Mouse (Mus musculus): ENCODE data around the gene Mettl7a2.
A peak's percentile ranks its signal among the peaks of the same experiment; 100 is the strongest.
"Not testable (repeated sequence)": the region's sequence is repeated elsewhere in the genome, so short reads cannot be mapped to it uniquely, and the experiment has no call there.

Gene Mettl7a2

DNA sequence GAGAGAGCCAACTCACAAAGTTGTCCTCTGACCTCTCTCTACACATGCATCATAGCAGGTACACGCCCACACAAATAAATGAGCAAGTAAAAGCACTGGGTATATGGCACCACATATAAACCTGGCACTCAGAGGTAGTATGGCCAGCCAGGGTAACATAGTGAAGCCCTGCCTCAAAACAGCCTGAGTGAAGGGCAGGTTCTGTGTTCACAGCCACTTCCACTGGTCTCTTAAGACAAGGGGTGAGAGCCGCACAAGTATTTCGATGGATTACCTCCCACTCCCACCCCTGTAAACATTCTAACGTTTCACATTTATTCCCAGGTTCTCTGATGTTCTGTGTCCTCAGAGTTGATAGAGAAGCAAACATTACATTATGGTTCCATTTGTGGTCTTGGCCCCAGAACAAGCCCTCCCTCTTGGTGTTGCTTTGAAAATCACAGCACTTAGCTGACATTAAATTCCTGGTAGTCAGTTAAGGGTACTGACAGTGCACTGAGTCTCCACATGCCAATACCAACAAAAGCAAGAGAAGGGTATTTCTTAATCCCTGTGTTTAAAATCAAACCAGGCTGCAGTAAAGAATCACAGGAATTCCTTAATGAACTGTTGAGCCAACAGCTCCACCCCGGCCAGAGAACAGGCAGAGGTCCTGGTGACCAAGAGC, 11.6 kb upstream of the Mettl7a2 start:
- DNase-seq: not testable (repeated sequence)

DNA sequence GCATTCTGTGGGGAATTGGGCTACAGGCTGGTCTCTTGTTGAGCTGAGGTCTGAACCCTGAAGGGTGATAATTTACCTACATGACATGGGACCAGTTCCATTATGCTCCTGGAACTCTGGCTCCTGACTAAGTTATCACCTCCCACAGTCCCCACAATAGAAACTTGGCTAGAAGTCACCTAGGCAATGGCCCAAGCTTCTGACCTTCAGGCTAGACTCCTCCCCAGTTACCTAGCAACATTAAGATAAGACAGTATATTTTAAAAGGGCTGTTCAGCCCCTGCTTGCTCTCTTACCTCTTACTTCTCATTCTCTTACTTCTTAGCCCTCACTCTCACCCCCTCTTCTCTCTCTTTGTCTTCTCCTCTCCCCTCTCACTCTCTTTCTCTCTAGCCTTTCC, 7.5 kb upstream of the Mettl7a2 start:
- DNase-seq: no peak

DNA sequence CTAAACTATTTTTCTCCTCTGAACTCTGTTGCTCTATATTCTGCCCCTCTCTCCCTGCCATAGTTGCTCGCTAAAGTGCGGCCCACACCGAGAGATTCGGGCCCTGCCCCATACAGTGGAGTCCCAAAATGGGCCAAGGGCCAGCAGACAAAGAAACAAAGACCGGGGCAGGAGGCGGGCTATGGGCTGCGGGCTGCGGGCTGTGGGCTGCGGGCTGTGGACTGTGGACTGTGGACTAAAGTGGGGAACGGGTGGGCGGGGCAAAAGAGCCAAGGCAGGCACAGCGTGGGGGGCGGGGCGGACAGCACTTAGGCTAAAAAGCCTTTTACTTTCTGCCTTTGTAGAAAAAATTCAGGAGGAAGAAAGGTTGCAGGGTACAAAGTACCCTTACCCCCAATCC, 6.2 kb upstream of the Mettl7a2 start:
- no peak for DNase-seq

DNA sequence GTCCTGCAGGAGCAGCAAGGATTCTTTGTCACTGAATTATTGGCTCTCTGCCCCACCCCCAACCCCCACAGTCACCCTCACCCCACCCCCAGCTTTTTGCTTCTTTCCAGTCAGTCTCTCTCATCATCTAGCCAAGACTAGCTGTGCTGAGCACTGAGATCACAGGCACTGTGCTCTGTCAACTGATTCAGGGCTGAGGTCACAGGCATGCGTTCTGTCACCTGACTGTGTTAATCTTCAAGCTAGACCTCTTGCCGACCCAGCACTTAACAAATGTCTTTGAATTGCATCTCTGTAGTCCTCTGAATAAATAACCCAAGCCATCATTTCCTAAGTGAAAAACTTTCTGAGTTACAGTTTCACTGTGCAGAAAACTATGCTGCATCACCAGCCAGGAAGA, 3.5 kb upstream of the Mettl7a2 start:
- no peak for DNase-seq

DNA sequence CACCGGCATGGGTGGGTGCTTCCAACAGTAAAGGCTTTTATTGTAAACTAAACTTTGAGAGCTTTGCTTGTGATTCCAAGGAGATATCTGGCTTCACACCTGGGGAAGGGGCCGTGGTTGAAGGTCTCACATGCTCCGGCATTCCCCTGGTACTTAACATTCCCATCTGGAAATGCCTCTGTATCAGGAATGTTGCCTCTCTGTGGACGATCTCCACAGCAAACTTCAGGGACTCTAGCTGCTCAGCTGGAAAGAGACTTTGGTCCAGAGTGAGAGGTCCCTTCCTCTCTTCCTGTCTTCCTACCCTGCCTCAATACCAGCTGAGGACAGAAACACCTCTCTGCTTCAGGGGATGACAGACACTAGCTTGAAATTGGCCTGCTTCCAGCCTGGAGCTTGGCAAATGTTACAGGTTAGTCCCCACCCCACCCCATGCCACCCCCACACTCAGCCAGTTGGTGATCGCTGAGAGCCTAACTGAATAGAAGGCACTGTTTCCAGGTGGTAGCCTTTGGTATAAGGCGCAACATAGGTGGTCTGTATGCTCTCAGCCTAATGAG, 1.4 kb upstream of the Mettl7a2 start:
- DNase-seq: no peak

DNA sequence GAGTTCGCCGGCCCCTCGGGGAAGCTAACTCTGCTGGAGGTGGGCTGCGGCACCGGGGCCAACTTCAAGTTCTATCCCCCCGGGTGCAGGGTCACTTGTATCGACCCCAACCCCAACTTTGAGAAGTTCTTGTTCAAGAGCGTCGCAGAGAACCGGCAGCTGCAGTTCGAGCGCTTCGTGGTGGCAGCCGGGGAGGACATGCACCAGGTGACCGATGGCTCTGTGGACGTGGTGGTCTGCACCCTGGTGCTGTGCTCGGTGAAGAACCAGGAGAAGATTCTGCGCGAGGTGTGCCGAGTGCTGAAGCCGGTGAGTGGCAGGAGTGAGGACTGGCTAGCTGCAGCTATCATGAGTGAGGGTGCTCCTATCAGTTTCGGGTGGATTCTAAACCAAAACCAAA, 399 bp downstream of the Mettl7a2 start:
- DNase-seq: not testable (repeated sequence)

DNA sequence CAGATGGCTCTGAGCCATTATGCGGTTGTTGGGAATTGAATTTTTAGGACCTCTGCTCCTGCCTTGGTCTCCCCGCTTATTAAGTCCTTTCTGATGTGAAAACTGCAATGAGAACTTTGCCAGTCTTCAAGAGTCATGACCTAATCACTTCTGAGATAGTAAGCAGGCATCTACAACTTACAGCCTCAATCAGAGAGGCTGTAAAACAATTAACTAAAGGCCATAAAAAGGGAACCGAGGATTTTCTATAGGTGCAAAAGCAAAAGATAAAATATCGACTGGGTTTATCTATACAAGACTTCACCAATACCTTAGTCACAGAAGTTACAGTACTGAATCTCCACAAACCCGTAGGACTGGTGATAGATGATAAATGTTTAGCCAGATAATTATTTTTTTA, 2.9 kb downstream of the Mettl7a2 start:
- no peak for DNase-seq

DNA sequence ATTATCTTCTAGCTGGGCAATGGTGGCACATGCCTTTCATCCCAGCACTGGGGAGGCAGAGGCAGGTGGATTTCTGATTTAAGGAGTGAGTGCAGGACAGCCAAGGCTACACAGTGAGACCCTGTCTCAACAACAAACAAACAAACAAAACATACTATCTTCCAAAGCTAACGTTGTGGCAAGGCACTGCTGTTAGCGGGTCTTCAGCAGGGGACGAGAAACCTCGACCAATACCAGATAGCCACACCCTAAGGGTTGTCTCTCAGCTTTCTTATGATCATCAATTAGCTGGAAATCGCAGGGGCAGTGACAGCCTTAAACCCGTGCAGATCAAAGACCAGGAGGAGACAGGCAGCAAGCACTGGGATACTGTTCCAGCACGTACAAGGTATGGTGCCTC, 11.2 kb downstream of the Mettl7a2 start, which contains the start of gene Higd1c:
Gene Higd1c, plus strand, starts transcription at position 301 of the 400 bp plus-strand sequence.
- no peak for DNase-seq

DNA sequence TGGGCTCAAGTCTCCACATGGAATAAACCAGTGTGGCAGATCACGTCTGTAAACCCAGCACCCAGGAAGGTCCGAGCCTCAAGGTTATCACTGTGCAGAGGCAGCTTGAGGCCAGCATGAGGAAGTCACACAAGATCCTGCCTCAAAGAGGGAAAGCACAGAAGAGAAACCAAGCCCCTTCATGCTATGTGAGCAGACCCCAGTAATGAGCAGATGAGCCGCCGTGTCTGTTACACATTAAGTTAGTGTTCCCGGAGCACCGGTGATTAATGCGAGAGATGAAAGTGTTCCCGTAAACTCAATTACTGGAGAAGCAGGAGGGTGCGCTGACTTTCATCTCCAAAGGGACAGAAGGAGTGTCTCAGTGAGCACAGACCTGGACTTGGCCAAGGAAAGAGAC, 13.0 kb downstream of the Mettl7a2 start:
- DNase-seq: not testable (repeated sequence)

DNA sequence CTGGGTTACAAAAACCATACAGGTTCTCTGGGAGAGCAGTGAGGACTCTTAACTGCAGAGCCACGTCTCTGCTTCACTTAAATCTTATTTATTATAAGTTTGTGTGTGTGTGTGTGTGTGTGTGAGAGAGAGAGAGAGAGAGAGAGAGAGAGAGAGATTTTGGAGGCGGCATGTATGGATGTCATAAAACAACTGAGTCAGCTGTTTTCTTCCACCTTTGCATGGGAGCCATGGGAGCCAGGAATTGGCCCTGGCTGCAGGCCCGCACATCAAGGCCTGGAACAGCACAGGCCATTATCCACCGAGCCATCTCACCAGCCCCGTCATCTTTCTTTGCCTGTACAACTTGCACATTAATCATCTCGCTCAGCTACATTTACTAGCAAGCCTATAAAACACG, 14.1 kb downstream of the Mettl7a2 start:
- DNase-seq: no peak

DNA sequence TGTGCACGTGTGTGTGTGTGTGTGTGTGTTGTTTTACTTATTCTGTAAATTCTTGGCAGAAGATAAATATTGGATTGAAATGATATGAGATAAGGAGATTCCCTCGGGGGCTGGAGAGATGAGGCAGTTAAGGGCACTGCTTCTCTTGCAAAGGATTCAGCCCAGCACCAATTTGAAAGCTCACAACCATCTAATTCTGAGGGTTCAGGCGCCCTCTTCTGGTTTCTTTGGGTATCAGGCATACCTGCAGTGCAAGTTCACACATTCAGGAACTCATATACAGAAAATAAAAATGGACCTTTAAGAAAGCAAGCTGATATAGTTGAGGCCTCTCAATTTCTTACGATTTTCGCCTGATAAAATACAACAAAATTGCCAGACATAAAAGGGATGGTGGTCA, 22.1 kb downstream of the Mettl7a2 start:
- DNase-seq: peak; percentile 66

DNA sequence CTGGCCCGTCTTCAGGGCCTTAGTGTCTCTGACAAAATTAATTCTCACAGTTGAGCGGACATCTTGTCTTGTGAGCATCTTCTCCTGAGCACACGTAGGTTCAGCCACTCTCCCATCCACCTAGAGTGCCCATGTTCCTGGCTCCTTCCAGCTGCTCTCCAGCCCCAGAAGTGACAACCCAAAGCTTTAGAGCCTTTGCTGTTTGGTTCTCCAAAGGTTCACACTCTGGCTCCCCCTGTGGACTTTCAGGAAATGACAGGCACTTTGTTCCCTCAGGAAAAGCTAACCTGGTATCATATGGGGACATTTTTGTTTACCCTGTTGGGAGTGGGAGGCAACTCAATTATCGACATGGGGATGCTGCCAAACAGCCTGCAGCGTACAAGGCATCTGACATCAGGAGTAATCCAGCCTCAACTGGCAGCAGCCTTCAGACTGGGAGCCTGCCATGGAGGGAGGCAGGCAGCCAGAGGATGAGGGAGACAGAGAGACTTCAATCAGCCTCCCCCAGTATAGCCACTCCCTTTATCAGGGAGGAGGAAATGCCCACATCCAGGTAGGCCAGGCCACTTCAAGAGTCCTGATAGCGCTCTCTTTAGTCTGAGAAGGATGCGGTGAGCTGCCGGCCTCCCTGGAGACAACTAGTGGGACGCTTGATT, 25.0 kb downstream of the Mettl7a2 start:
- DNase-seq: not testable (repeated sequence)

DNA sequence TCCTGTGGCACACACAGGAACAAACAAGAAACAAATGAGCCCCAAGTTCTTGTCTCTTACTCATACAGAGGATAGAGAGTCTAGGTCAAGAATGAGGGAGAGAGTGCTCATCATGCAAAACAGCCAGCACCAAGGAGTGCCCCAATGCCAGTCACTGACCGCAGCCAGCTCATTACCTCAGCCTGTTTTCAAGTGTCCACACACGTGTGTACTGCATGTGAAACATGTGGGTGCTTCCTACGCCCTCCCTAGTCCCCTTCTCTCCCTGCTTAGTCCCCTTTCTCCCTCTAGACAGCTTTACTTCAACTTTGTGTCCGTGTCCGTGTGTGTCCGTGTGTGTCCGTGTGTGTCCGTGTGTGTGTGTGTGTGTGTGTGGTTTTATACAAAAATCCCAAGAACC, 26.7 kb downstream of the Mettl7a2 start:
- no peak for DNase-seq

DNA sequence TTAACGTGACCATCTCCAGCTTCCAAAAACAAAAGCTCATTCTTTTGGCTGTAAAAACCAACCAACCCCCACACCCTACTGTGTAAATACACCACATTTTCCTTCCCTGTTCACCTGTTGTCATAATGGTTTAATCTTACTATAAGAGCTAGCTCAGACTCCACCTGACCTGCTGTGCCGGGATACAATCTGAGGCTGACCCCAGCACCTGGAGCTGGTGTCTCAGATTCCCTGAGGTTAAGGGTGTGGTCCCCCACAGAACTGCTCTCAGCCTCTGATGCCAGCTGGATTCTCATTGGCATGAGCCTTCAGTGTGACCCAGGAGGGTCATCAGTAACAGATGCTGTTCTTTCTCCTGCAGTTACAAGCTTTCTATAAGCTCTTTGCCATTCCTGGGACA, 27.1 kb downstream of the Mettl7a2 start:
- no peak for DNase-seq

DNA sequence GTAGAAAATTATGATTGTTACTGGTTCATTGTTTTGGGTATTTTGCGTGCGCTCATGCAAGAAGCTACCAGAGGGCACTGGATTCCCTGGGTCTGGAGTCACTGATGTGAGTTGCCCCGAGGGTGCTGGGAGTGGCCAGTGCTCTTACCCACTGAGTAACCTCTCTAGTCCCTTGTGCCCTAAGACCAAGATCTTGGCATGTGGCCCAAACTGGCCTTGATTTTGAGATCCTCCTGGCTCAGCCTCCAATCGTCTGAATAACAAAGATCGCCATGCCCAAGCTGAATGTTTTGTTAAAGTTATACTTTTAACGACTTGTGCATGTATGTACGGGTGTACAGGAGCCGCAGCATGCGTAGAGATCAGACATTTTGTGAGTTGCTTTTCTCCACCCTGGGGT, 32.7 kb downstream of the Mettl7a2 start:
- no peak for DNase-seq

DNA sequence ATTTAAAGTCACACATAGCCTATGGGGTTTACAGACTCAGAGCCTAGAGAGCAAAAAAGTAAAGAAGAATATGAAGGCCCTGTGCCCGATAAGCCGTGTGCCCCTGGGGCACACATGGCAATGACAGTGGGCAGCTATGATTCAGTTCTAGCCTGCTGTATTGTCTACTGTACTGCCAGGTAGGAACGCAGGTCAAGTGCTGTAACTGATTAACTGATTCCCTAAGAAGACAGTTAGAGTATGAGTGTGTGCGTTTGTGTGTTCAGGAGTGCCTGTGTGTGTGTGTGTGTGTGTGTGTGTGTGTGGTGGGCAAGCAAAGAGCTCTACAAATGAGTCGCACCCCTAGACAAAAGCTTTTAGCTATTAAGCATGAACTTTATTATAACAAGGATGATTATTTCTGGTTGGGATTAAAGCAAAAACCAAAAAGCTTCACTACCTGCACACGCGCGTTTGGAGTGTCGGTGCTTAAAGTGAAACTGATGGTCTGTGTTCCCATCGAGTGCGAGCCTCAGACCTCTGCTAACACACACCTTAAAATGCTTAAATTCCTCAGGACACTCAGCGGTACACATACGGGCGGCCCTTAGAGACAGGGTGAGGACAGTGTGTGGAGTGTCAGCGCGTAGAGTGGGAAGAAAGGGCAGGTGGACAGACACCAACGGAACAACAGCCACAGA, 34.7 kb downstream of the Mettl7a2 start:
- no peak for DNase-seq

DNA sequence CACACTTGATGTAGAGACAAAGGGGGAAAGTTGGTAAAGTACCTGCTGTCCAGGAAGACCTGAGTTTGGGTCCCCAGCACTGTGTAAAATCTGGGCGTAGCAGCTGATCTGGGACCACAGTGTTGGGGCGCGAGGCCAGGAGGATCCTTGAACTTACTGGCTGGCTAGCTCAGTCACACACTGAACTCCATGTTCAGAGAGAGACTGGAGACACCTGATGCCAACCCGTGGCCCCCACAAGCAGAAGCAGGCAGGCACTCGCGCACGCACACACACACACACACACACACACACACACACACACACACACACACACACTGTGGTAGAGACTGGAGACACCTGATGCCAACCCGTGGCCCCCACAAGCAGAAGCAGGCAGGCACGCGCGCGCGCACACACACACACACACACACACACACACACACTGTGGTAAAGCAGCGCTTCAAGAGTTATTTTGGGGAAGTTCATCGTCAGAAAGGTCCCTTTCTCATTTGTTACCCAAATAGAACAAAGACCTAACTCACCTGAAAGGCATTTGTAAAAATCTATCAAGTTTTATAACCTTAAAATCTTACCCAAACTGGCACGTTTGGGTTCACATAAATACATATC, 35.3 kb downstream of the Mettl7a2 start:
- DNase-seq: no peak

DNA sequence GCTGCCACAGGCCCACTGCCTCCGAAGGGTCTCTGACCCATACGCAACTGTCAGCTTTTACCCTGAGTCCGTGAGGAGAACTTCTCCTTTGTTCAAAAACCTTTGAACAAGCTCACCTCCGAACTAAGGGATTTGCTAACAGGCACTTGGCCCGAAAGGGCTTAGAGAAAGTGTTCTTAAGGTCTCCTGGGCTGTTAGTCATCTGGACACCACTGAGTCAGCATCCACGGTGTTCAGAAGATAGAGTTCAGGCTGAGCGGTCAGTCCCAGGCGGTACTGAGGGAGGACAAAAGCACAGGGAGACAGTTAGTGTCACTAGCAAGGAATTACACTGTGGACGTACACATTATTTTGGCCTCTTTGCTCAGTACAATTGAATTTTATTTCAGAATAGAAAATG, 35.9 kb downstream of the Mettl7a2 start:
- no peak for DNase-seq

DNA sequence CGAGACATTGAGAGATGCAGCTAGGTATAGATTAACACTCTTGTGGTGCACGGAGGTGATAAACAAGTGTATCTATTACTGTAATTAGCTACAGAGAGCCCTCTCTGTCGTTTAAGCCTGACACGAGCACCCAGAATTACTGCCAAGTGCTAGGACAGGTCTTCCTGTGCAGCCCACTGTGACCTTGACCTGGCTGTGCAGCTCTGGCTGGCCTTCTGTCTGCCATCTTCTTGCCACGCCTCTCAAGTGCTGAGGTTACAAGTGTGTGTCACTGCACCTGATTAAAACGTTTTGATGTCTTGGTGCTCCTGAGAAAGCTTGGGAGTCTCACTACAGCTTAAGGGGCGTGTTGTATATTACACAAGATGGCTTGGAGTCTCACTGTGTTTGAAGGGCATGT, 38.1 kb downstream of the Mettl7a2 start:
- DNase-seq: no peak

DNA sequence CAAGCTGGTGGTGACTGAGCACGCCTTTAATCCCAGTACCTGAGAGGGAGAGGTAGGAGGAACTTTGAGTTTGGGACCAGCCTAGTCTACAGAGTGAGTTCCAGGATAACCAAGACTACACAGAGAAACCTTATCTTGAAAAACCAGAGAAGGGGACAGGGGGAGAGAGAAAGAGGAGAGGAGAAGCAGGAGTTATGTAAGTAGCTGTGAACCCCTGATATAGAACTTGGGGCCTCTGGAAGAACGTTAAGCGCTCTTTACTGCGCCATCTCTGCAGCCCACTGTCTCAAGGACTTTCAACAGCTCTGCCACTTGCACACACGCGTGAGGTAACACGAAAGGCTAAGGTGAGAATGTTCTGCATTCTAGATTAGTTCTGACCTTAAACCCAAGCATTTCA, 38.6 kb downstream of the Mettl7a2 start:
- no peak for DNase-seq

DNA sequence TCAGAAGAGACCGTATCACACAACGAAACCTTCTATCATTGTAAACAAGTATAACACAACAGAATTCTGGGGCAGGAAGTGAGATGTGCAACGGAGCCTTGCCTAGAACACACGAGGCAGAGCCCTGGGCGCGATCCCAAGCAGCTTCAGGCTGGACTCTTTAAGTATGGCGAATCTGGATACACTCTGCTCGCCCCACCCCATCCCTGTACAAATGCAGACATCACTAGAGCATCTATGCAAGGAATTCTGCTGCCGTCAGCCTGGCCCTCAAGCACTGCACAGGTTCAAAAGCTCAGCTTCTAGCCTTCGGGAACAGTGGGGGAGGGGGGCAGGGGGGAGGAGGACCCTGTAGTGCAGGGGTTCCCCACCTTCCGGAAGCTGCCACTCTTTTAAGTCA, 40.0 kb downstream of the Mettl7a2 start:
- no peak for DNase-seq

DNA sequence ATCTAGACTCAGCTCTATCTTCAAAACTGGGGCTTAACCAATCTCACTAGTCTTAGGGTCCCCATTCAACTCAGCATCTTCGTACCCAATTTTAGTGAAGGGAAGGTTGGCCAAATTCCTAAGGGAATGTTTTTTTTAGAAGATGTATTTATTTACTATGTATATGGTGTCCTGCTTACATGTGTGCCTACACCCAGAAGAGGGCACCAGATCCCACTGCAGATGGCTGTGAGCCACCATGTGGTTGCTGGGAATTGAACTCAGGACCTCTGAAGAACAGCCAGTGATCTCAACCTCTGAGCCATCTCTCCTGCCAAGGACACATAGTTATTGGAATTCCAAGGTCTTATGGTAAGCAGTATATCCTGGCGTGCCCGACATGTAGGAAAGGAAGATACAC, 42.6 kb downstream of the Mettl7a2 start:
- no peak for DNase-seq

DNA sequence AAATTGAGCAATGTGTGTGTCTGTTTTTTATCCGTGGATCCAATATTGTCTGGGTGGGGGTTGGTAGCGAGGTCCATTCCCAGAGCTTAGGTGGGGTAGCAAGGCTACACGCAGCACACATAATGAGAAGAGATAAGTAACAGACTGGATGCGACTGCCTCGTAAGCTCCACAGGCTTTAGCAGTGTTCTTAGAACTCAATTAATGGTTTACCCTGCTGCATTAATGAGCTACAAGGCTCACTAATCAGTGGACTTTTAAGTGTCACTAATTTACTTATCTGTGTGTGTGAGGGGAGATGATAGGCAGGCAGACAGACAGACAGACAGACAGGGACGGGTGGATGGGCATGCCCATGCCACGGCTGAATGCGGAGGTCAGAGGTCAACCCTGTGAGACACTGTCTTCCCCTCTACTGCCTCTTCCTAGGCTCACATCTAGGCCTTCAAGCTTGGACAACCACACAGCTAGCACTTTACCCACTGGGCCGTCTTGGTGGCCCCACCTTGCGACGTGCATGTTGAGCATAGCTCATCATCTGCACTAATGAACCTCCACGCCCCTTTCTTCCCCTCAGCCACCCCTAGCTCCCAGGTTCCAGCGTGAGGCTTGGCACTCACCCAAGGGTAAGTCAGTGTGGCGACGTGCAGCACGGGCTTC, 47.7 kb downstream of the Mettl7a2 start:
- no peak for DNase-seq

All from right cerebral cortex, postnatal 25 days (tissue).